Mouse (Mus musculus) embryonic facial prominence, embryonic 11.5 days (tissue): ENCODE measurements at regions not wholly inside any gene's neighbourhood (a gene's known extent, or its start where the extent isn't known, plus 50 kb on each side); places are given as distances from the start of the nearest gene placed in this dataset.

Experiments
- ATAC-seq: fragments of 200-750 bp; cut with Nextera tagmentation; replicated peaks from 2 replicates; pipeline ENCODE4 v1.8.0; 2017; ENCODE audit warnings: low read depth; ENCODE audit not compliant: insufficient number of reproducible peaks, low FRiP score, low TSS enrichment
- DNase-seq: peaks from one replicate; pipeline ENCODE4 v3.0.0-alpha.2; 2015; ENCODE audit warnings: low spot score
- H3K27ac ChIP-seq: fragments of 300-500 bp; sonication (generic); replicated peaks from 2 replicates; pipeline ENCODE4 v1.5.1; 2014; ENCODE audit warnings: mild to moderate bottlenecking, low read depth, low read length, control low read depth
- H3K27me3 ChIP-seq: fragments of 300-500 bp; sonication (generic); 2 replicates; pipeline ENCODE4 v1.6.1; 2014; ENCODE audit warnings: mild to moderate bottlenecking, low read length, moderate library complexity, mixed read lengths; ENCODE audit not compliant: control insufficient read depth, insufficient read depth
- H3K36me3 ChIP-seq: fragments of 300-500 bp; sonication (generic); replicated peaks from 2 replicates; pipeline ENCODE4 v1.6.1; 2014; ENCODE audit warnings: low read depth, mild to moderate bottlenecking, low read length, moderate library complexity, mixed read lengths; ENCODE audit not compliant: control insufficient read depth, insufficient read depth
- H3K4me1 ChIP-seq: fragments of 300-500 bp; sonication (generic); 2 replicates; pipeline ENCODE4 v1.6.1; 2014; ENCODE audit warnings: low read length, mixed read lengths; ENCODE audit not compliant: control insufficient read depth, insufficient read depth
- H3K4me2 ChIP-seq: fragments of 300-500 bp; sonication (generic); 2 replicates; pipeline ENCODE4 v1.6.1; 2014; ENCODE audit warnings: low read depth, mild to moderate bottlenecking, control low read depth, low read length, moderate library complexity
- H3K4me3 ChIP-seq: fragments of 300-500 bp; sonication (generic); 2 replicates; pipeline ENCODE4 v1.5.1; 2014; ENCODE audit warnings: low read depth, low read length, control low read depth
- H3K9ac ChIP-seq: fragments of 300-500 bp; sonication (generic); replicated peaks from 2 replicates; pipeline ENCODE4 v1.6.1; 2014; ENCODE audit warnings: mild to moderate bottlenecking, control low read depth, low read length
- H3K9me3 ChIP-seq: fragments of 300-500 bp; sonication (generic); replicated peaks from 2 replicates; pipeline ENCODE4 v1.6.1; 2016; ENCODE audit warnings: mild to moderate bottlenecking, low read length, inconsistent platforms, mixed read lengths; ENCODE audit not compliant: control insufficient read depth
- WGBS: fragments of 180-500 bp; shearing (Covaris S2); extraction: QIAGEN DNeasy Blood & Tissue Kit; methylation state at CpG from one replicate; pipeline ENCODE4 v1.1.7; 2014; 5-methylcytosine and 5-hydroxymethylcytosine counted together

DNA sequence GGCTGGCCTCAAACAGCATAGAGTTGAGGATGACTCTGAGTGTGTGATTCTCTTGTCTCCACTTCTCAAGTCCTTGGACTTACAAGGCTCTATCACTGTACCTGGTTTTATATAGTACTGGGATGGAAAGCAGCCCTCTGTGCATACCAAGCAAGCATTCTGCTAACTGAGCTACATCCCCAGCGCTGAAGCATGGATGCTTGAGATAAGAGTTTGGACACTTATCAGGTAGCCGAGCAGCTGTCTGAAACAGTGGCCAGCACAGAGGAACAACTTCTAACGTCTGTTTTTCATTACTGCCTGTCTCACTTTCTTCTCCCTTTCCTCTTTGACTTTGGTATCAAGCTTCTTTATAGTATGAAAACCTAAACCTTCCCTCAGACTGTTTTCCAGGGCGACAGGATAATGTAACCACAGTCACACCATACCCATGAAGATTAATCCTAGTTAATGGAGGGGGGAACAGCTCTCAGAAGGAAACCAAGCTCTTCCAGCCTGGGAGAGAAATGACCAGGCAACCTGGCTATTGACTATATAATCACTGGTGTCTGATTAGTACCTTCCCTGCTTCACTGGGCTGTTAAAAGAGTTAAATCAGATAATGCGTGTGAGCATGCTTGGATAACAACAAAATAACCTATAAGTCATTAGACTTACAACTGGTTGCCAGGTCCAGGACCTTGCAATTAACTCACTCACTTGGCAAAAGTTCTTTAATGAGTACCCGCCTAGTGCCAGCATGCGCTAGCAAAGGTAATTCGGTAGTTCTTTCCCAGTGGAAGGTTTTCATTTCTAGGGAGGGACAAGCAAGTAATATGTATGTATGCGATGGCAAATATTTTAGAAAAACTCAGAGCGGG, 382.5 kb downstream of the Brinp2 start:
- no peaks in the 10 kb centered on the region for H3K36me3 ChIP-seq
- no peaks in the 10 kb centered on the region for H3K9me3 ChIP-seq
- DNase-seq (no peak), ATAC-seq (no peak)
- H3K27ac ChIP-seq = no peak overlapping the region
- no peaks in the 10 kb centered on the region for H3K27me3 ChIP-seq
- H3K4me3 ChIP-seq = no peak overlapping the region
- no peak overlapping the region for H3K9ac ChIP-seq
- WGBS = 72% methylated on average over 10 of the region's 10 CpGs
- no peak overlapping the region for H3K4me2 ChIP-seq
- H3K4me1 ChIP-seq = no peaks in the 10 kb centered on the region

DNA sequence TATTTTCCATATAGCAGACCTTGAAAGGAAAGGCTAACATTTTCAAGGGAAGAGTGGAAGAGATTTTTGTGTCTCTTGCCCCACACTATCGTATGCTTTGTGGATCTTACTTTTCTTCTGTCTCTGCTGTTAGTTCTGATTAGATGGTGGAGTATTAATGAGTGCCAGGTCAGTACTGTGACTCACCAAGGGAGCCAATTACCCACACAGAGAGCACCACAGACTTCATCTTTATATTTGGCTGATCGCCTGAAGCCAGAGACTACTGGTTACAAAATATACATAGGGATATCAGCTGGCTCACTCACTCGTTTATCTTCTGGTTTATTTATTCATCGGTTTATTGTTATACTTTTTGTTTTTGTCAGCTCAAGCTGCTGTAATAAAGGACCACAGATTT, 381.5 kb downstream of the Brinp2 start:
- H3K27me3 ChIP-seq = no peaks in the 10 kb centered on the region
- no peaks in the 10 kb centered on the region for H3K4me1 ChIP-seq
- DNase-seq (no peak), ATAC-seq (no peak)
- no peak overlapping the region for H3K27ac ChIP-seq
- no peaks in the 10 kb centered on the region for H3K9me3 ChIP-seq
- 81% methylated on average over 4 of the region's 4 CpGs for WGBS
- no peak overlapping the region for H3K9ac ChIP-seq
- no peak overlapping the region for H3K4me3 ChIP-seq
- no peak overlapping the region for H3K4me2 ChIP-seq
- H3K36me3 ChIP-seq = no peaks in the 10 kb centered on the region

DNA sequence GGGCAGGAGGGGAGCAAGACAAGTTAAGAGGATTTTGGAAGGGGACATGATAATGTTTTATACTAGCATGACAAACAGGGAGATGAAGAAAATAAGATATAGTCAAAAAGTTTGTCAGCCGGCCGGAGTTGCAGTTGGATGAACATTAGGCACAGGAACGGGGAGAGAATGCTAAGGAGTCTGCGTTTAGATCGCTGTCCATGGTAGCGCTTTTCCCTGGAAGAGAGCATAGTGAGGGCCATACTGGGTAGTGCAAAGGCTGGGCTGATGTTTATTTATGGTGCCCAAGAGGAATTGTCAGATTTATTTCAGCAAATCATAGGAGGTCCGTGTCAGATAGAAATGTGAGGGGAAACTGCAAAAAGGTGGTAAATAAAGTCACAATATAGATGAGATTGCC, 337.0 kb downstream of the Brinp2 start:
- Histone ChIP-seq H3K4me3 (no peak overlapping the region), H3K4me2 (no peak overlapping the region), H3K4me1 (no peaks in the 10 kb centered on the region), H3K36me3 (no peaks in the 10 kb centered on the region), H3K27me3 (no peaks in the 10 kb centered on the region), H3K9ac (no peak overlapping the region), H3K27ac (no peak overlapping the region), H3K9me3 (no peaks in the 10 kb centered on the region)
- peak; percentile 83 for DNase-seq
- 35% methylated on average over 7 of the region's 7 CpGs for WGBS
- no peak for ATAC-seq

DNA sequence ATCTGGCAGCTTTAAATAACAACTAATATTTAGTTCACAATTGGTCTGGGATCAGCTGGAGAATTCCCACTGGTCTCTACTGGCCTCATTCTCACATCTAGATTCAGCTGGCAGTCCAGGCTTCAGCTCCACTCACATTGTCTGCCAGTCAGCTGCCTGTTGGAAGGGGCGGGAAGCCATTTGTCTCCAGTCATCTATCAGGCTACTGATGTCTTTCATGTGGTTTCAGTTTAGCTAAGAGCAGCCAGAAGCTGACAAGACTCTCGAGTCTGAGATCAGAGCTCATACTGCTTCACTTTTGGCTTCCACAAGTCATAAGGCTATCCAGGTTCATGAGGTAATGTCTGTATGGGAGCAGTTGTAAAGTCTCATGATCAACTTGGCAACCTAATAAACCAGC, 316.4 kb downstream of the Brinp2 start:
- no peak overlapping the region for H3K27ac ChIP-seq
- 39% methylated on average over 2 of the region's 2 CpGs for WGBS
- H3K9ac ChIP-seq = no peak overlapping the region
- H3K4me2 ChIP-seq = no peak overlapping the region
- ATAC-seq = no peak
- no peak overlapping the region for H3K4me3 ChIP-seq
- no peaks in the 10 kb centered on the region for H3K9me3 ChIP-seq
- H3K36me3 ChIP-seq = no peaks in the 10 kb centered on the region
- H3K27me3 ChIP-seq = no peaks in the 10 kb centered on the region
- H3K4me1 ChIP-seq = no peaks in the 10 kb centered on the region
- no peak for DNase-seq

DNA sequence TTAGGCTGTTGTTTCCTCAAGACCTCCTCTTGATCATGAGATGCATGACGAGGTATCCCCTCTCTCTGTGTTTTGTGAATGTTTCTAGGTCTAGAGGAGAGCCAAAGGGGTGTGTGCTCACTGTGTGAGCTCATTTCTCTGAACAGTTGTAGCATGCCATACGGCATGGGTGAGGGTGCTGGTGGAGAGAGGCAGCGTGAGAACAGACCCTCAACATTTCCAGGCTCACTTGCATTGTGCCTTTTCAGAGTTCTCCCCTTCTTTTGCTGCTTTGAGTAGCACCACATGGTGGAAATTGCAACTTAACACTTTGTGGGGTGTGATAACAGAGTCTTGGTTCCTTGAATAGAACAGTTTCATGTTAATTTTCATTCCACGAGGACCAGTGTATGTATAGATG, 315.8 kb downstream of the Brinp2 start:
- Histone ChIP-seq H3K27ac (no peak overlapping the region), H3K9ac (no peak overlapping the region), H3K27me3 (no peaks in the 10 kb centered on the region), H3K9me3 (no peaks in the 10 kb centered on the region), H3K4me3 (no peak overlapping the region), H3K4me1 (no peaks in the 10 kb centered on the region), H3K4me2 (no peak overlapping the region), H3K36me3 (no peaks in the 10 kb centered on the region)
- WGBS = 87% methylated on average over 4 of the region's 4 CpGs
- DNase-seq (no peak), ATAC-seq (no peak)

DNA sequence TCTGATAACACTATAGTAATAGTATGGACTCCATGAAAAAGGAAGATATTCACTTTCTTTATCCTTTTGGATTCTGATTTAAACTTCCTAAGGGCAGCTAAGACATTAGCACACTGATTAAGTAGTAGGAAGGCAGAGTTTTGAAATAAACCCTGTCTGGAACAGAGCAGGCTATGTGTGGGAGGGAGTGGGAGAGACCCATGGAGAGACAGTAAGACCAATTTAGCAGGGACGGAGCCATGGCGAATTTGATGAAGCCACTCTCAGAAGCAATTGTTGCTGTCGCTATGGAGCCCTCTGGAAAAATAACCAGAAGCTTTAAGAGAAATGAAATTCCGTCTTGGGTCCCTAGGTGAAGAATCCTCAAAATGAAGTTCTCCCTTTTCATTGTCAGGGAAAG, 303.5 kb downstream of the Brinp2 start:
- ATAC-seq = no peak

DNA sequence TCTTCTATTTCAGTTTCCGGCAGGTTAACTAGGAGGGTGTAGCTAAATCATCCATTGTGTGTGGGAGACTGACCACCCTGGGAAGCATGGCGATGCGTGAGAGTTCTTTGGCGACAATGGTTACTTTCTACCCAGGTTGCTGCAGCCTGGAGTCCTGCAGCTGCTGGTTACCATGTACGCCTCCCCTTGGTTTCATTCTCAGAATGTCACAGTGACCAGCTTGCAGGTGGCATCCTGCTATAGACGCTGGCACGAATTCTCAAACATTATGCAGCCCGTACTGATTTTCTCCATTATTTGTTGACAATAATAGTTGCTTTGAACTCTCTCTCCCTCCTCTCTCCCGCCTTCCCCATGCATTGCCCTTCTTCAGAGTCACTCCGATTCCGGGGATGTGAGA, 301.2 kb downstream of the Brinp2 start:
- no peaks in the 10 kb centered on the region for H3K9me3 ChIP-seq
- H3K27me3 ChIP-seq = no peaks in the 10 kb centered on the region
- DNase-seq (no peak), ATAC-seq (no peak)
- no peak overlapping the region for H3K27ac ChIP-seq
- H3K9ac ChIP-seq = no peak overlapping the region
- H3K4me1 ChIP-seq = no peaks in the 10 kb centered on the region
- H3K4me2 ChIP-seq = no peak overlapping the region
- WGBS = 84% methylated on average over 11 of the region's 11 CpGs
- no peak overlapping the region for H3K4me3 ChIP-seq
- no peaks in the 10 kb centered on the region for H3K36me3 ChIP-seq

More for the DNA sequence above, 303.5 kb downstream of the Brinp2 start:
- Histone ChIP-seq H3K36me3 (no peaks in the 10 kb centered on the region), H3K9me3 (no peaks in the 10 kb centered on the region), H3K9ac (no peak overlapping the region), H3K4me2 (no peak overlapping the region), H3K27me3 (no peaks in the 10 kb centered on the region), H3K4me1 (no peaks in the 10 kb centered on the region), H3K4me3 (no peak overlapping the region), H3K27ac (no peak overlapping the region)
- 76% methylated on average over 4 of the region's 4 CpGs for WGBS
- no peak for DNase-seq

DNA sequence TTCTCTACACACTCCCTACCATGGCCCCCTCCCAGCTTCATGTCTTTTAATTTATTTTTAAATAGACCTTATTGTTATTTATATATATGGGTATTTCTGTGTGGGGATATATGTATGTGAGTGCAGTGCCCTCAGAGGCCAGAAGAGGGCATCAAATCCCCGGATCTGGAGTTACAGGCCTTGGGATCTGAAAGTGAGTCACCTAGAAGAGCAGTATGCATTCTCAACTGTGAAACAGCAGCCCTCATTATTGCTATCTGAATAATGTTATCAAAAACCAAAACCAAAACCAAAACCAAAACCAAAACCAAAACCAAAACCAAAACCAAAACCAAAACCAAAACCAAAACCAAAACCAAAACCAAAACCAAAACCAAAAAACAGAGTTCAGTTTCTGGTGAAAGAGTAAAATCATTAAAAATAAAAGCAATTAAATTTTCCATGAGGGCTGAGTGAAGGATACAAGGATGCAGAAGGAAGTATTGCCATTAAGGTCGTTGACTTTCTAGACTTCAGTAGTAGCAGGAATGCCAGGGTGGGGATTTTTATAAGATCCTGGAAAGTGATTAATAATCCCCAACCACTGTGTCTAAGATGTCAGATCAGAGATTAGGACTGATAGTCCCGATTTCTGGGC, 299.0 kb downstream of the Brinp2 start:
- H3K36me3 ChIP-seq = no peaks in the 10 kb centered on the region
- WGBS = 66% methylated on average over 3 of the region's 3 CpGs
- no peaks in the 10 kb centered on the region for H3K27me3 ChIP-seq
- DNase-seq (no peak), ATAC-seq (no peak)
- no peaks in the 10 kb centered on the region for H3K9me3 ChIP-seq
- no peak overlapping the region for H3K4me2 ChIP-seq
- H3K4me1 ChIP-seq = no peaks in the 10 kb centered on the region
- no peak overlapping the region for H3K27ac ChIP-seq
- no peak overlapping the region for H3K4me3 ChIP-seq
- H3K9ac ChIP-seq = no peak overlapping the region
